Mouse (Mus musculus): Measurements from ENCODE around the gene Amot.

The Amot gene

GRCm38 (mm10) chrX:145504717-145505415 lies at the start of gene Amot:
Amot (minus strand) TSS chrX:145505181.
- peak; percentile 65 for DNase-seq (ENCODE audit: low read depth, low spot score)

GRCm38 (mm10) chrX:145545060-145545459 lies 40.1 kb upstream of the Amot start:
- no peak for DNase-seq (ENCODE audit: low read depth, low spot score)

GRCm38 (mm10) chrX:145543602-145544490 lies 38.9 kb upstream of the Amot start:
- DNase-seq (ENCODE audit: low read depth, low spot score) = no peak

- no peak for DNase-seq (ENCODE audit: low read depth, low spot score)
These were observed 36.1 kb upstream of the Amot start for GRCm38 (mm10) chrX:145541050-145541449.

GRCm38 (mm10) chrX:145540321-145540720 lies 35.3 kb upstream of the Amot start:
- no peak for DNase-seq (ENCODE audit: low read depth, low spot score)

GRCm38 (mm10) chrX:145529602-145530001 lies 24.6 kb upstream of the Amot start:
- DNase-seq (ENCODE audit: low read depth, low spot score) = no peak

GRCm38 (mm10) chrX:145516322-145517066 lies 11.5 kb upstream of the Amot start:
- no peak for DNase-seq (ENCODE audit: low read depth, low spot score)

GRCm38 (mm10) chrX:145515498-145516158 lies 10.6 kb upstream of the Amot start:
- DNase-seq (ENCODE audit: low read depth, low spot score) = no peak

GRCm38 (mm10) chrX:145510675-145511074 lies 5.7 kb upstream of the Amot start:
- DNase-seq (ENCODE audit: low read depth, low spot score) = no peak

GRCm38 (mm10) chrX:145505457-145506201 lies 648 bp upstream of the Amot start:
- peak; percentile 40 for DNase-seq (ENCODE audit: low read depth, low spot score)

- DNase-seq (ENCODE audit: low read depth, low spot score) = no peak
These were observed 3.2 kb downstream of the Amot start for GRCm38 (mm10) chrX:145501666-145502355.

GRCm38 (mm10) chrX:145499101-145499500 lies 5.9 kb downstream of the Amot start:
- no peak for DNase-seq (ENCODE audit: low read depth, low spot score)

GRCm38 (mm10) chrX:145498691-145499090 lies 6.3 kb downstream of the Amot start:
- DNase-seq (ENCODE audit: low read depth, low spot score) = no peak

GRCm38 (mm10) chrX:145497486-145497885 lies 7.5 kb downstream of the Amot start:
- DNase-seq (ENCODE audit: low read depth, low spot score) = no peak

GRCm38 (mm10) chrX:145495381-145495780 lies 9.6 kb downstream of the Amot start:
- no peak for DNase-seq (ENCODE audit: low read depth, low spot score)

GRCm38 (mm10) chrX:145490821-145491220 lies 14.2 kb downstream of the Amot start:
- no peak for DNase-seq (ENCODE audit: low read depth, low spot score)

GRCm38 (mm10) chrX:145490417-145490816 lies 14.6 kb downstream of the Amot start:
- DNase-seq (ENCODE audit: low read depth, low spot score) = no peak

GRCm38 (mm10) chrX:145489950-145490349 lies 15.0 kb downstream of the Amot start:
- no peak for DNase-seq (ENCODE audit: low read depth, low spot score)

- no peak for DNase-seq (ENCODE audit: low read depth, low spot score)
These were observed 19.5 kb downstream of the Amot start for GRCm38 (mm10) chrX:145485495-145485894.

- no peak for DNase-seq (ENCODE audit: low read depth, low spot score)
These were observed 21.4 kb downstream of the Amot start for GRCm38 (mm10) chrX:145483486-145484055.
